Mouse (Mus musculus): ENCODE results near the gene Stab2. TPM values are rescaled to one million over a fixed set of nuclear protein-coding genes. Genes with fewer than 3 reads are reported as not detected.

Gene Stab2
- total RNA-seq, 2 experiments from 2014 or later: 0.20 to 0.87 TPM

DNA sequence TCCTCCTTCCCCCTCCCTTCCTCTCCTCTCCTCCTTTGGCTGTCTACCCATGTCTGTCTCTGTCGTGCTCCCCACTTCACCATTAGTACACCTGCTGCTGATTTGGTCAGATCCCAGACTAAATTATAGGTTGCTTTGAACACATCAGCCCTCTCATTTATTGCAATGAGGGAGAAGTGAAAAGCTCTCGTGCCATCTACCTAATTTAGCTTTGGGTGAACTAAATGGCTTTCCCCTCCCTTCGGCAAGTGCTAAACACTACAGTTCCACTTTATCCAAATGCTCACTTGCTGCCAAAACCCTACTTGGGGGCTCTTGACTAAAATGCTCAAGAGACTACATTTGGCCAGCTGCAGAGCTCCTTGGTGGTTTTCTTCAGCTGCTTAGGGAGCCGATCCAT lies 171.0 kb downstream of the Stab2 start:
- no peak for DNase-seq (ENCODE audit: extremely low spot score in 1 of 2, low spot score in 1 of 2)

DNA sequence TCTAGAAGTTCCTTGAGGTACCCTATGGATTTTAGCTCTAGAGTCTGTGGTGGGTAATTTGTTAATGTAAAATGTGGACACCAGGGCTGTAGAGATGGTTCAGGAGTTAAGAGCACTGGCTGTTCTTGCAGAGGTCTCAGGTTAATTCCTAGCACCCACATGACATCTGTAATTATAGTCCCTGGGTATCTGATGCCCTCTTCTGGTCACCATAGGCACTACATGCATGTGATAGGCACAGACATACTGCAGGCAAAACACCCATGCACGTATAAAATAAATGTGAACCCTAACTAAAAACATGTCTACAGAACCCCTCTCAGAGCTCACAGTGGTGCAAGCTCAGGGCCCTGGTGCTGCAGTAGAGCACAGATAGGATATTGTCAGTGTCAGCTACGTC lies 178.3 kb downstream of the Stab2 start:
- DNase-seq (ENCODE audit: extremely low spot score in 1 of 2, low spot score in 1 of 2): no peak

DNA sequence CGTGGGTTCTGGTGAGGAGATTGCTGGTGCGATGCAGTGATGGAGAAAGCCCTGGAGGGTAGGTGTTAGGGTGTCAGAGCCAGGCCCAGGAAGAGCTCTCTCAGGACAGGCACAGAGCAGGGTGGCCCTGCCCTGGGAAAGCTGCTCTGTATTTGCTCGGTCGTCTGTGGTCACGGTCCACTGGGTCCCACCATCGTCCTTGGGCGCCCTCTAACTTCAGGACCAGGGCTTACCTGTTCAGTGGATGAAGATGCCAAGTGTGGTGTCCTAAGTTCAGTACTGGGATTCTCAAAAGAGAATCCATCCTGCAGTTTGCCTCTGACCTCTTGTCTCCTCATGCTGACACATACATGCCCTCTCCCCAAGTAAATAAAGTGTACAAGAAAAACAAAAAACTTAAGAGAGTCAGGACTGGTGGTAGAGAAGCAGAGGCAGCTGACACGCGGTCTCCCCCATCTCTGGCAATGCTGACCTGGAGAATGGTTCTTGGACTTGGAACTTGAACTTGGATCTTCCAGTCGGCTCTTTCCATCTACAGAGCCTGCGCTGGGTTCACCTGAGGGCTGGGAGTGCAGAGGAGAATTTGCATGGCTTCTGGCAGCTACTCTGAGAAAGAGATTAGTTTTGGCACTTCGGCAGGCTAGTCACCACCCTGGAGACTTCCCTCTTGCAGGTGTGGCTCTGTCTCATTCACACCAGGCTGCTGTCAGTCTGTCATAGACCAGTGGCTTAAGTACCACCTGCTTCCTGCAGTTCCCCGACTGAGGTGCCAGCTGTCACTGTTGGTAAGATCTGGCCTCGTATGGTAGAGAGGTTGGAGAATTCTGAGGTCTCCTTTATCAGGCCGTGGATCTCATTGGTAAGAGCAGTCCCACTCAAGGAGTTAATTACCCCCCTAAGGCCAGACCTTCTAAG lies 179.3 kb downstream of the Stab2 start:
- DNase-seq (ENCODE audit: extremely low spot score in 1 of 2, low spot score in 1 of 2): no peak

DNA sequence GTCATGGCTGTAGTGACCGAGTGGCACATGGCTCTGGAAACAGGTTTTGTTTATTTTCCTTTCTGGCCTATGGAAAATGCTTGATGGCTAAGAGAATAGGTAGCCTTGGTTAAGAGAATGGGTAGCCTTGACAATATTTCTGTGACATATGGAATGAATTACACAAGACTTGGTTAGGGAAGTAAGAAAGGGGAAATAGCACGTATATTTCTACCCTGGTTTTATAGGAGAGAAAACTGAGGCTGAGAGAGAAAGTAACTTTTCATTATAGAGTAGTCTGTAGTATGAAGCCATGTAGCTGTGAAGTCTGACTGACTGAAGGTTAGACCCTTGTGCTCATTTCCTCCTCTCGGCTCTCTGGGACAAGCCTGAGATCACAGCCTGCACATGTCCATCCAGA lies 180.9 kb downstream of the Stab2 start:
- DNase-seq (ENCODE audit: extremely low spot score in 1 of 2, low spot score in 1 of 2): no peak

DNA sequence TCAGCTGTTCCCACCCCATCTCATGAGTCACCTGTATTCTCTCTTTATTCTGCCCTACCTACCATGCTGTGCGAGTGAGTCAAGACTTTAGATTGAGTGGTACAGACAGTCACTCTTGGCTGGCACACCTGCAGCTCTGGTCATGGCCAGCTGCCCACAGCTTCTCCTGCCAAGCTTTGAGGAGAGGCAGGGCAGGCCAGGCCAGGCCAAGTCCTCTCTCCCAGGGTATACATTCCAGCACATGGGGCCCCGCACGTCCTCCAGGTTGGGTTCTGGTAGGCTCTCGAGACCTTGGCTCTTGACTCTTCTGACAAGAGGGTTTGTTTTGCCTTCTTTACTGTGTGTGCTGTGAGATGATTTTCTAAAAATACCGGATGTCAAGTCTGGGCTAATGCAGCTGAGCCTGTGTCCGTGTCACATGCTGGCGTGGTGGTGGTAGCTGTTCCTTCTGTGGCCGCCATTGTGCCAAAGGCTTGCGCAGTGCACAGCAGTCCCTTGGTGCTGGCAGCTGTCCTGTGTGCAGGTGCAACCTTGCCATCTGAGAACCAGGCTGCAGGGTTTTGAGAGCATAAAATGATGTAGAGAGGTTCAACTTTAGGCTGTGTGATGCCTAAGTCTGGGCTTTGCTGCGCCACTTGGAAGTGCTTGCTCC lies 181.8 kb downstream of the Stab2 start:
- DNase-seq (ENCODE audit: extremely low spot score in 1 of 2, low spot score in 1 of 2): no peak

DNA sequence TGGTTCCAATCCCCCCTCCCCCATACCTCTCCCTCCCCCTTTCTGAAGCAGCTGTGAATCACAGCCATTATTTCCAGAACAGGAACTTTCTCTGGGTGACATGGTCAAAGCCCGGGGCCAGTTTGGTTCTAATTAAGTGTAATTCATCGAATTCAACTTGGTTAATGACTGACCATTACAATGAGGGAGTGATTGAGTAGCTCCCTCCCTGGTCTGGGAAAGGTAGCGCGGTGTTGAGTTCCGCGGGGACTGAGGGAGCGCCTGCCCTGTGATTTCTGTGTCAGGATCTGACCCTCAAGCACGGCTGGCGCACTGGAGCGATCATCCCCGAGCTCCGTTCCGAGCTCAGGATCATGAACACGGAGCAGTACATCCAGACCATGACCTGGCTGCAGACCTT lies 183.0 kb downstream of the Stab2 start:
- DNase-seq (ENCODE audit: extremely low spot score in 1 of 2, low spot score in 1 of 2): no peak

DNA sequence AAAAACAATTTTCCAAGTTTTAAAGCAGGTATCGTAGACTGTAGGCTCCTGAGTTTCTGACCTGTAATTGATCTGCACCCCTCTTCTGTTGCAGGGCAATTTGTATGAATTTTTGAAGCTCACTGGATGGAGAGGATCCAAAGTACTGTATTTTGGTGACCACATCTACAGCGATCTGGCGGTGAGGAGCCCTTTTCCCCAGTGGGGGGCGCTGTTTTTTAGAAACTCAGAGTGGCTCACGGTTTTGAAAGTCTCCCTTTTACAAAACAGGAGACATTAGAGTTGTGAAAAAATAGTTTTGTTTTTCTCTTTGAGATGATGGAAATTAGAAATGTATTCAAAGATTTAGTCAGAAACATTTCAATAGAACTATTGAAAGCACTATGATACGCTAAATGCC lies 183.7 kb downstream of the Stab2 start:
- DNase-seq (ENCODE audit: extremely low spot score in 1 of 2, low spot score in 1 of 2): no peak

DNA sequence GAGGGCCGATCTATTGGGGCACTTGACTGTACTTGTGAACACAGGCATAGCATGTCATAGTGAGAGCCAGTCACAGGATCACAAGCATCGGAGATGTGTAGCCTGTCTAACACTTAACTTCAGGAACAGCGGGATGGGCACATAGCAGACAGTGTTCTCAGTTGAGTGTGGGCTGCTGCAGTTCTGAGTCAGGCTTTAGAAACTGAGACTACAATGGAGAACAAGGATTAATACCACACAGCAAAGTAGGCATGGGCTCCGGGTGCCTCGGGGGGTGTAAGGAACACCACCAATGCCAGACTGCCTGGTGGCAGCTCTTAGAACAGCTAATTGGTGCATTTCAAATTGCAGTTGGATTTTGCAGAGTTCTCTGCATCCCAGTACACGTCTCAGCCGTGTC lies 186.8 kb downstream of the Stab2 start:
- no peak for DNase-seq (ENCODE audit: extremely low spot score in 1 of 2, low spot score in 1 of 2)

DNA sequence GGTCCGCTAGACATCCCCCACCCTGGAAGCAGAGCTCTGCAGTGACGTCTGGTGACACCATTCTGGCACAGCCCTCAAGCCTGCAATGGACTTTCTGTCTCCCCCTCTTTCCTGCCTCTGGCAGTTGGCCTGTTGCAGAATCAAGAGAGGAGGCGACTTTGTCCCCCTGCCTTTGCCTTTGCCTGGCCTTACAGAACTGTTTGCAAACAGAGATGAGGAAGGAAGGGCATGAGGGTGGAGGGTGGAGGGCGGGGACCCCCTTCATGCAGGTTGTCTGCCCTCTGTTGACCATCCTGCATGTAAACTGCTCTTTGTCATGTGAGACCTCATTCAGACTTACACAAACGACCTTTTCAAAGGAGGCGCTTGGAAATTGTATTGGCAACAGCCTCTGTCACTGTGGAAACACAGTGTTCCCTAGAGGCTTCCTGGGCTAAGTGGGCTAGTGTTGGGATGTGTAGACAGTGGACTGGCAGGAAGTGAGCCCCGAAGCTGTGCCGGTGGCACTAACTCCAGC lies 188.1 kb downstream of the Stab2 start:
- no peak for DNase-seq (ENCODE audit: extremely low spot score in 1 of 2, low spot score in 1 of 2)

DNA sequence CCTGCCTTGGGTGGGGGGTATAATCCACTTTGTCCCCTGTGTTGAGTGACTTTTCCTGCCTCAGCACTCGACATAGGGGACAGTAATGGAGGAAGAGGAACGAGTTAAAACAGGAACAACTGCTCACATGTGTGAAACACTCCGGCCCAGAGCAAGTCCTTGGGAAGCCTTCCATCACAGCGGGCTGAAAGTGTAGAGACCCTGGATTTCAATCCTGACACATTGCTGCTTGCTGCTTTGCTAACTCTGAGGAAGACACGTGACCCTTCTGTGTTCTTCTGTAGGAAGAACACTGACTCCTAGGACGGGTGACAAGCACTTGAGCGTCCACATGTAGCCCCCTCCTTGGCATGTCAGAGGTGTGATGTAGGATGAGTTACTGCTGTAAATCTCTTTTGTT lies 192.7 kb downstream of the Stab2 start:
- DNase-seq (ENCODE audit: extremely low spot score in 1 of 2, low spot score in 1 of 2): no peak

DNA sequence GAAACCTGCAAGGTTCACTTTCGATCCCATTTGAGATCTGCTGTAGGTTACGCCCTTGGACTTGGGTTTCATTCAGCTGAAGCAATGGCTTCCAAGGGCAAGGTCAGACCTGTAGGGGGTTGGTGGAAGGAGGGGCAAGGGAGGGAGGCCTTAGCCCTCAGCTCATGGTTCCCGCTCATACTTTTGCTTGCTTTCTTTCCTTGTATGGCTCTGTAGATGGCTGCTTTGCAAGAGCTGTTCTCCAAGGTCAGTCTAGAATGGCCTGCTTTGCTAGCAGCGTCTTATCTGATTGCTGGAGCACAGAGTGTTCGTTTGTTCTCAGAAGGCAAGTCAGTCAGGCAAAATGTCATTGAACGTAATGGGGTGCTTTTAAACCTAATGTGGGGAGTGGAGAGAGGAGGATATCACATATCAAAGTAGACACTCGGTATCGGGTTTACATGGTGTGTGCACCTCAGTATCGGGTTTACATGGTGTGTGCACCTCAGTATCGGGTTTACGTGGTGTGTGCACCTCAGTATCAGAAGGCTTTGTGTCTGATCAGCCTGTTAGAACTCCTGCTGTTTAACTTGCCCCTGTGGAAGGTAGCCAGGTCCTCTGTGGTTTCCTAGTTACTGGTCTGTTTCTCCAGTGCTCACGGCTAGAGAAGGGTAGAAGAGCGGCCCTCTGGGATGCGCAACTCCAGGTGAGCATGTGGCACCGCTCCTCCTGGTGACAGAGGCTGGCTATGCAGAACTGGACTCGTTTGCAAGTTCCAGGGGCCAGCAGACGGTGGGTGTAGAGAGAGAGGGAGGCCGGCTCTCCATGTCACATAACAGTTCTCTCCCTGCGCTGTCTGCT lies 193.3 kb downstream of the Stab2 start:
- DNase-seq (ENCODE audit: extremely low spot score in 1 of 2, low spot score in 1 of 2): no peak

DNA sequence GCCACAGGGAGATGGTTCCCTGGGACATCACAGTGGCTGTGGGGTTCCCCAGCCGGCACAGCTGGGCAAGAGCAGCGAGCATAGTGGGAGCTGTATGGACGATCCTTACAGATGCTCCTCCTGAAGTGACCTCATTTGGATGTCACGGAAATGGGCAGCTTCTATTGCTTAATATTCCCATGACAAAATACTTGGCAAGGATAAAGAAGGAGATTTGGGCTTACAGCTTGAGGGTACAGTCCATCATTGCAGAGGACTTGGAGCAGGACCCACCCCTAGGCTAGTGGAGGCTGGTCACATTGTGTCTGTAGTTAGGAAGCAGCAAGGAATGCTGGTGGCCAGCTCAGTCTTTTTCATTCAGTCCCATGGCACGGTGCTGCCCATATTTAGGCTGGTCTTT lies 197.2 kb downstream of the Stab2 start:
- no peak for DNase-seq (ENCODE audit: extremely low spot score in 1 of 2, low spot score in 1 of 2)

DNA sequence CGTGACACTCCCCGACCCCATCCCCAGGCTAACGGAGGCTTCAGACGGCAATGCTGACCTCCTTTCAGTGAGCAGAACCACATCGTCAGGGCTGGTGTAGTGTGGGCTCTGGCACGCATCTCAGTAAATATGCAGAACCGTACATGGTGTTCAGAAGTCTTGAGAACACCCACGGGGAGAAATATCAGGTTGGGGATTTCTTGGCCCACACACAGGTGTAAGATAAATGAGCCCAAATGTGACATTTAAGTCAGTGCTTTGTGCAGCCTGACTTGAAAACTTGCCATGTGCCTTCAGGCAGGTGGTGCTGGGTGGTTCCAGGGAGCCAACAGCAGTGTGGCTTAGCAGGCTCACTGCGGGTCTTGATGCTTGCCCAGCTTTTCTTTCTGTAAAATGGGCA lies 197.8 kb downstream of the Stab2 start:
- no peak for DNase-seq (ENCODE audit: extremely low spot score in 1 of 2, low spot score in 1 of 2)

DNA sequence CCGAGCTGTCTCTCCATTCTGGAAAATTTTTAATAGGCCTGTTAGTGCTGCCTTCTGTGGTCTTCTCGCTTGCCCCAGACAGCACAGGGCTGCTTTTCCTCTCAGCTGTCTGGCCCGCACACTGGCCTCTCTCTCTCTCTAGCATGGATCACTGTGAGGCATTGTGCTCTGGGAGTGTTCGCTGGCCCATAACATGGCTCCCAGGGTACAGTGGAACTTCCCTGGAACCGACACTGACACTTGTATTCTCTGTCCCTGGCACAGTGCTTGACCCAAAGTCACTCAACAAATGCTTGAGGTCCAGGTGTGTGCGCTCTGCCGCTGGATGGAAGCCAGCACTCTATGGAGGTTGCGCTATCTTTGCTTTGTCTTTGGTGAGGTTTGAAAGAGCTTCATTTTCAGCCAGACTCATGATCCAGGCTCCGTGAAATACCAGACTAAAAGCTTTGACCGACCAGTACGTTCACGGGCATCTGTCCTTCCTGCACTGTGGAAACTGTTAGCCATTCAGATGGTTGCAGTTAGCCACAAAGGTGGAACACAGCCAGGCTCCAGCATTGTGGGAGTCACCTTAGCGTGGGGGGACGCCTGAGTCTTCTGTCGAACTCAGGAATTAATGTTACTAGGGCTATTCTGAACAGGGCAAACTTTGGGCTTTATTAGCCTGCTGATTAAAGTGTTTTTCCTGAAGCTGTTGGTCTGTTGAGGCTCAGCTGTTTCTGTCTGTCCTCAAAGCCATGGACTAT lies 199.6 kb downstream of the Stab2 start:
- no peak for DNase-seq (ENCODE audit: extremely low spot score in 1 of 2, low spot score in 1 of 2)

DNA sequence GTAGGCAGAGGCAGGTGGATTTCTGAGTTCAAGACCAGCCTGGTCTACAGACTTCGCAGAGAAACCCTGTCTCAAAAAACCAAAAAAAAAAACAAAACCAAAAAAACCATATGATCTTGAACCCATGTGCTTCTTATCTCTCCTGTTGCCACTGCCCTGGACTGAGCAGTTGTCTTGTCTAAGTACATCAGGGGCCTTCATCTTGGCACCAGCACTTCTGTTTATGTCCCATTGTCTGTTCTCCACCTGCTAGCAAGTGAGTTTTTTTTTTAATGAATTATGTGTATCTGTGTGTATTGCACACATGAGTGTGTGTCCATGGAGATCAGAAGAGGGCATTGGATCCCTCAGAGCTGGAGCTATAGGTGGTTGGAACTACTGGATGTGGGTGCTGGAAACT lies 200.5 kb downstream of the Stab2 start:
- no peak for DNase-seq (ENCODE audit: extremely low spot score in 1 of 2, low spot score in 1 of 2)

DNA sequence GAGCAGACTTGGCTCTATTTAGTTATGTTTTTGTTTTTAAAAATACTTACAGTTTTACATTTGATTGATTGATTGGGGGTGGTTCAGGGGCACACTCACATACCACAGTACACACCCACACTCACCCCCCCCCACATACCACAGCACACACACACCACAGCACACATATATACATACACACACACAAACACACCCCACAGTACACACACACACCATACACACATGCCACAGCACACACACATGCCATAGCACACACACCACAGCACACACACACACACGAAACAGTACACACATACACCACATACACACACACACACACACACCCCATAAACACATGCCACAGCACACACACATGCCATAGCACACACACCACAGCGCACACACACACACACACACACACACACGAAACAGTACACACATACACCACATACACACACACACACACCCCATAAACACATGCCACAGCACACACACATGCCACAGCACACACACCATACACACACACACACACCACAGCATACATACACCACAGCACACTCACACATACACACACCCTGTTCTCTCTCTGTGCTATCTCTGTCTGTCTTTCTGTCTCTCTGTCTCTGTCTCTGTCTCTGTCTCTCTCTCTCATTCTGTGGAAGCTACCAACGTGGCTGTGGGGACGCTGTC lies 211.6 kb downstream of the Stab2 start:
- DNase-seq (ENCODE audit: extremely low spot score in 1 of 2, low spot score in 1 of 2): no peak

DNA sequence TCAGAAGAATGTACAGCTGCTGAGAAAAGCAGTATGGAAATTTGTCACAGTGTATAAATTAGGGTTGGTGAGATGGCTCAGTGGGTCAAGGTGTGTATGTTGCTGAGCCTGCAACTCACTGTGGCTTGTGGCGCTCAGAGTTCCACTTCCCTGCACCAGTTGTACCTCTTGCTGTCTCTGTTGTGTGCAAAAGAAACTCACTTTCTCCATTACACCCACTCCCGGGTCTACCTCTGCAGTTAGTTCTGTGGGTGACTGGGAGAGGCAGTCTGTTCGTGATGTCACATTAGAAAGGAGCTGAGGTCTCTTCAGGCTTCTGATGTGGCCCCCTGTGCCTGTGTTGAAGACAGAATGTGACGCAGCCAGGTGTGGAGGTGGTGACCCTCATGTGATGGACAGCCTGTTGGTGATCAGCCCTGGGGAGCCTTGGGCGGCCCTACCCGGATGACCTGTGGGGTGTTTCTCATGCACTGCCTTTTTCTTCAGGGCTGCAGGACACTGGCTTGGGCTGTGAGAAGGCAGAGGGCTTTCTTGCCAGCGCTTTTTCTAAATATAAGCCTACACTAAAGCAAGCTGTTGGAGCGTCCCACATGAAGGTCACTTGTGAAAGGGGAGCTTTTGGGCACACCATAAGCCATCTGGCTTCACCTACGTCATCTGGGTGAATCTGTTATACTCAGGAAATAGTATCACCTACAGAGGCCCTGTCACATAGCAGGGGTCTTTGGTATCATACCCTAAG lies 212.9 kb downstream of the Stab2 start:
- DNase-seq (ENCODE audit: extremely low spot score in 1 of 2, low spot score in 1 of 2): no peak

DNA sequence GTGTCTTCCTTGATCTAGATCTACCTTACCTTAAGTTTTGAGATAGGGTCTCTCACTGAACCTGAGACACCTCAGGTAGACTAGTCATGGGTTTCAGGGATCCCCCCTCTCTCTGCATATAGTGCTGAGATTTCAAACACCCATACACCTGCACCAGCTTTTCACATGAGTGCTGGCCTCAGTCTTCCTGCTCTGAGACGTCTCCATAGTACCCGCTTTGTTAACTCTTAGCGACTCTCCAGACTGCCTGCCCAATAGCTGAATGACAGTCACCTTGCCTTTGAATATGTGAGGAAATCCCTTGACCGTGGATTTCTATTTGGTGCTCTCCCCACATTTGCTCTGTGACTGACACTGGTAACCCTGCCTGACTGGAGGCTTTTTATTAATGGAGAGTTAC lies 213.6 kb downstream of the Stab2 start:
- DNase-seq (ENCODE audit: extremely low spot score in 1 of 2, low spot score in 1 of 2): no peak

DNA sequence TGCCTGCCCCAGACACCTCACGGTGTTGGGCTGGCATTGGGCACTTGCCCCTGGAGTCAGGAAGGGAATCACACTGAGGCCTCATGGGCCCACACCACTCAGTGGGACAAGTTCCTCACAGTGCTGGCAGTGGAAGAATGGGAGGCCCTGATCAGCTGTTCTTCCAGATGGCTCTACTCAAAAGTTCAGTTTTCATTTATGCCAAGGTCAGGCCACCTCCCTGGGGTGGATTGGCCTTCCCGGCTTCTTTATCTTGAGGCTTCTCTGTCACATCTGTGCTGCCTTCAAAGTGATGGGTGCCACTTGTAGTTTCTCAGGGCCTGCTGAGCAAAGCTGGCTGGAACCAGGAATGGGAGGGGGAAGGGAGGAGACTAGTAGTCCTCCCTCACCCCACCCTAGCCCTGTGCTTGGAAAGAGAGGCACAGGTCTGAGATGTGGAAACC lies 214.3 kb downstream of the Stab2 start:
- no peak for DNase-seq (ENCODE audit: extremely low spot score in 1 of 2, low spot score in 1 of 2)
